Mouse (Mus musculus): ENCODE data around the gene Rasa2.

GRCm38 (mm10) chr9:96523148-96523547 lies 108.3 kb downstream of the Rasa2 start:
- TF ChIP-seq USF1 (IDR thresholded peaks at IDR 0.05; ENCODE audit: low read depth) = no peak
- TF ChIP-seq POLR2A (IDR thresholded peaks at IDR 0.05; ENCODE audit: insufficient read length, low read depth) = no peak
- TF ChIP-seq REST (IDR thresholded peaks at IDR 0.05; ENCODE audit: insufficient read depth, insufficient read length) = no peak
- TF ChIP-seq MYOD1 (IDR thresholded peaks at IDR 0.05; ENCODE audit: control insufficient read depth in 1 of 3, insufficient read length in 2 of 3, low read depth in 2 of 3) = no peak
- no peak for TF ChIP-seq E2F4 (IDR thresholded peaks at IDR 0.05; ENCODE audit: insufficient read depth)
- no peak for TF ChIP-seq MAX (IDR thresholded peaks at IDR 0.05; ENCODE audit: low read depth)
- no peak for TF ChIP-seq TCF12 (IDR thresholded peaks at IDR 0.05; ENCODE audit: insufficient read depth, poor library complexity, severe bottlenecking)
- no peak for TF ChIP-seq SRF (IDR thresholded peaks at IDR 0.05; ENCODE audit: control insufficient read depth, insufficient read length, low read depth)
- TF ChIP-seq TCF3 (IDR thresholded peaks at IDR 0.05; ENCODE audit: insufficient read length, low read depth) = no peak
- TF ChIP-seq CEBPB (IDR thresholded peaks at IDR 0.05; ENCODE audit: insufficient read depth, poor library complexity, severe bottlenecking) = no peak
- TF ChIP-seq POLR2AphosphoS2 (IDR thresholded peaks at IDR 0.05; ENCODE audit: insufficient read length, low read depth) = no peak
